13 mouse cellular contexts compared by ENCODE assay signal in genomic region chr17:44300236-44300635, GRCm38 (mm10).
A peak's percentile ranks its signal among the peaks of the same experiment; 100 is the strongest.
DNase-seq lines count a peak whose midpoint lies in the region; ATAC-seq and TF ChIP-seq lines count a peak whose summit lies in the region.
"Had no signal": no experiment of that assay in that cellular context is flagged by ENCODE, and none has a peak within 500 bp of the region (broad histone marks: within the 10 kb centered on the region; RNA-seq: fewer than 3 reads in every experiment).

No protein-coding gene starts in this region.

- DNase-seq in forebrain, embryonic 10.5 days (ENCODE audit: extremely low spot score, low spot score): no peak
- no peak for DNase-seq in forebrain, embryonic 11.5 days (ENCODE audit: low spot score)
- no peak for DNase-seq in kidney, adult 11 months
- DNase-seq in embryonic facial prominence, embryonic 10.5 days (ENCODE audit: low spot score): peak; percentile 21
- DNase-seq in limb, embryonic 11.5 days (ENCODE audit: low spot score): peak; percentile 74
- DNase-seq in right cerebral cortex, adult 18-20 months: no peak
- no peak for DNase-seq in left cerebral cortex, adult 2 months (ENCODE audit: extremely low spot score in 1 of 2, low spot score in 2 of 2)
- DNase-seq: cerebellum, adult 9-11 months; right cerebral cortex, postnatal 4 days; thymus, adult 18-20 months had no signal

- no peak for TF ChIP-seq CTCF in left cerebral cortex, adult 2 months (IDR thresholded peaks at IDR 0.05)

- H3K27ac ChIP-seq in forebrain, embryonic 10.5 days: peak overlapping the region; percentile 17; the same call in 1 of the 2 replicates
- no peak overlapping the region for H3K27ac ChIP-seq in forebrain, embryonic 11.5 days (ENCODE audit: low read depth, low read length)
- H3K27ac ChIP-seq in kidney, embryonic 14.5 days (ENCODE audit: low read depth, low read length): no peak overlapping the region
- H3K27ac ChIP-seq in embryonic facial prominence, embryonic 10.5 days (replicated peaks): peak overlapping the region; percentile 72; the same call in 1 of the 2 replicates
- H3K27ac ChIP-seq in limb, embryonic 11.5 days (replicated peaks; ENCODE audit: low read depth, low read length): no peak overlapping the region; the same call in 1 of the 2 replicates
- no peak overlapping the region for H3K27ac ChIP-seq in left cerebral cortex, adult 2 months
- H3K27ac ChIP-seq: neural tube, embryonic 13.5 days had no signal

- no peak overlapping the region for H3K4me2 ChIP-seq in forebrain, embryonic 11.5 days (ENCODE audit: low read depth, low read length, severe bottlenecking)
- H3K4me2 ChIP-seq in kidney, embryonic 14.5 days (replicated peaks; ENCODE audit: low read depth, low read length): no peak overlapping the region; the same call in 1 of the 2 replicates
- H3K4me2 ChIP-seq in limb, embryonic 11.5 days (ENCODE audit: low read depth, severe bottlenecking): peak overlapping the region; percentile 21; the same call in 1 of the 2 replicates
- H3K4me2 ChIP-seq: neural tube, embryonic 13.5 days had no signal

- no peak for ATAC-seq in forebrain, embryonic 11.5 days (replicated peaks; ENCODE audit: low FRiP score)
- ATAC-seq in kidney, embryonic 14.5 days (ENCODE audit: low FRiP score, low TSS enrichment): 0 out of 2 replicates have a peak, but pooled peaks have one; percentile 55
- peak; percentile 77; the same call in 1 of the 2 replicates for ATAC-seq in limb, embryonic 11.5 days (ENCODE audit: insufficient number of reproducible peaks, low FRiP score, low TSS enrichment, low read depth)

- no peaks in the 10 kb centered on the region for H3K36me3 ChIP-seq in forebrain, embryonic 10.5 days (replicated peaks)
- no peaks in the 10 kb centered on the region for H3K36me3 ChIP-seq in forebrain, embryonic 11.5 days (ENCODE audit: control insufficient read depth, insufficient read depth, low read length)
- no peaks in the 10 kb centered on the region for H3K36me3 ChIP-seq in kidney, embryonic 14.5 days (ENCODE audit: control insufficient read depth, insufficient read depth, low read length)
- H3K36me3 ChIP-seq in embryonic facial prominence, embryonic 10.5 days (replicated peaks): no peaks in the 10 kb centered on the region
- H3K36me3 ChIP-seq in limb, embryonic 11.5 days (ENCODE audit: control insufficient read depth, insufficient read depth, low read length): no peaks in the 10 kb centered on the region
- H3K36me3 ChIP-seq: neural tube, embryonic 13.5 days had no signal

- 45% methylated on average over 5 of the region's 5 CpGs for WGBS in forebrain, embryonic 10.5 days
- WGBS in forebrain, embryonic 11.5 days: 22% methylated on average over 5 of the region's 5 CpGs
- WGBS in kidney, embryonic 14.5 days: 41% methylated on average over 5 of the region's 5 CpGs
- WGBS in embryonic facial prominence, embryonic 10.5 days: 35% methylated on average over 5 of the region's 5 CpGs
- 6% methylated on average over 5 of the region's 5 CpGs for WGBS in limb, embryonic 11.5 days

- intact Hi-C loops in left cerebral cortex, adult 2 months (cut with DNase I): no loop called here

- no peaks in the 10 kb centered on the region for H3K9me3 ChIP-seq in forebrain, embryonic 10.5 days
- H3K9me3 ChIP-seq in forebrain, embryonic 11.5 days (ENCODE audit: control insufficient read depth, low read length): no peaks in the 10 kb centered on the region
- H3K9me3 ChIP-seq in kidney, embryonic 14.5 days (ENCODE audit: control insufficient read depth, low read length): no peaks in the 10 kb centered on the region
- no peaks in the 10 kb centered on the region for H3K9me3 ChIP-seq in embryonic facial prominence, embryonic 10.5 days
- H3K9me3 ChIP-seq in limb, embryonic 11.5 days (ENCODE audit: control insufficient read depth, low read length): no peaks in the 10 kb centered on the region
- H3K9me3 ChIP-seq: neural tube, embryonic 13.5 days had no signal

- H3K4me1 ChIP-seq in forebrain, embryonic 10.5 days: peaks cover 19% of the 10 kb centered on the region
- no peaks in the 10 kb centered on the region for H3K4me1 ChIP-seq in forebrain, embryonic 11.5 days (replicated peaks; ENCODE audit: control insufficient read depth, insufficient read depth, low read length)
- peaks cover 12% of the 10 kb centered on the region; the same call in 1 of the 2 replicates for H3K4me1 ChIP-seq in kidney, embryonic 14.5 days (ENCODE audit: control insufficient read depth, insufficient read depth, low read length)
- H3K4me1 ChIP-seq in embryonic facial prominence, embryonic 10.5 days: peaks cover 22% of the 10 kb centered on the region
- H3K4me1 ChIP-seq in limb, embryonic 11.5 days (ENCODE audit: control insufficient read depth, insufficient read depth, low read length): peaks cover 17% of the 10 kb centered on the region
- H3K4me1 ChIP-seq: megakaryocyte, embryonic 14.5 days had no signal

- H3K9ac ChIP-seq in forebrain, embryonic 11.5 days (ENCODE audit: low read length): no peak overlapping the region
- H3K9ac ChIP-seq in kidney, embryonic 14.5 days (ENCODE audit: low read depth, low read length): no peak overlapping the region
- no peak overlapping the region for H3K9ac ChIP-seq in limb, embryonic 11.5 days (ENCODE audit: low read length)
- H3K9ac ChIP-seq: neural tube, embryonic 13.5 days had no signal

- no peaks in the 10 kb centered on the region for H3K27me3 ChIP-seq in forebrain, embryonic 10.5 days (ENCODE audit: poor library complexity, severe bottlenecking)
- no peaks in the 10 kb centered on the region for H3K27me3 ChIP-seq in forebrain, embryonic 11.5 days (ENCODE audit: control insufficient read depth, insufficient read depth, low read length)
- H3K27me3 ChIP-seq in kidney, embryonic 14.5 days (ENCODE audit: control insufficient read depth, insufficient read depth, low read length): peaks cover 7% of the 10 kb centered on the region; the same call in 1 of the 2 replicates
- H3K27me3 ChIP-seq in embryonic facial prominence, embryonic 10.5 days (replicated peaks; ENCODE audit: low read depth, poor library complexity, severe bottlenecking): no peaks in the 10 kb centered on the region
- peaks cover 3% of the 10 kb centered on the region; the same call in 1 of the 2 replicates for H3K27me3 ChIP-seq in limb, embryonic 11.5 days (ENCODE audit: control insufficient read depth, insufficient read depth, low read length)
- H3K27me3 ChIP-seq: megakaryocyte, embryonic 14.5 days; neural tube, embryonic 13.5 days had no signal

- no peak overlapping the region for H3K4me3 ChIP-seq in forebrain, embryonic 10.5 days
- H3K4me3 ChIP-seq in forebrain, embryonic 11.5 days (ENCODE audit: low read depth, low read length): no peak overlapping the region
- no peak overlapping the region for H3K4me3 ChIP-seq in kidney, embryonic 14.5 days (ENCODE audit: low read length)
- no peak overlapping the region for H3K4me3 ChIP-seq in embryonic facial prominence, embryonic 10.5 days
- no peak overlapping the region for H3K4me3 ChIP-seq in limb, embryonic 11.5 days (ENCODE audit: low read depth, low read length)
- no peak overlapping the region for H3K4me3 ChIP-seq in left cerebral cortex, adult 2 months
- H3K4me3 ChIP-seq: megakaryocyte, embryonic 14.5 days; neural tube, embryonic 13.5 days had no signal

Comparison
In these comparisons a context has a peak if more than half of its experiments do, and no peak if none do; other contexts are left out.
1. H3K27ac ChIP-seq: peak in forebrain, embryonic 10.5 days (single experiment) and embryonic facial prominence, embryonic 10.5 days (single experiment); none in forebrain, embryonic 11.5 days (single experiment), kidney, embryonic 14.5 days (single experiment), limb, embryonic 11.5 days (single experiment) and left cerebral cortex, adult 2 months (single experiment).
2. DNase-seq: peak in embryonic facial prominence, embryonic 10.5 days (single experiment) and limb, embryonic 11.5 days (single experiment); none in forebrain, embryonic 10.5 days (single experiment), forebrain, embryonic 11.5 days (single experiment), kidney, adult 11 months (single experiment), right cerebral cortex, adult 18-20 months (single experiment) and left cerebral cortex, adult 2 months (0 of 2).